Mouse (Mus musculus): ENCODE data around the gene Ncapd3. TPM values are rescaled to one million over a fixed set of nuclear protein-coding genes. Genes with fewer than 3 reads are reported as not detected.

Gene Ncapd3
- polyA plus RNA-seq, 1 experiment = 28.9 TPM

- DNase-seq (ENCODE audit: low read depth) = no peak
- TF ChIP-seq POLR2A (IDR thresholded peaks at IDR 0.05; ENCODE audit: borderline replicate concordance, extremely low read depth, insufficient read depth, insufficient read length, poor library complexity, severe bottlenecking) (no peak), CTCF (IDR thresholded peaks at IDR 0.05; ENCODE audit: borderline replicate concordance, extremely low read depth, insufficient read depth, insufficient read length) (no peak)
Measured at GRCm38 (mm10) chr9:27128629-27129028, 98.7 kb downstream of the Ncapd3 start.

- peak; percentile 40; the same call in 1 of the 2 replicates for TF ChIP-seq CTCF (IDR thresholded peaks at IDR 0.05; ENCODE audit: borderline replicate concordance, extremely low read depth, insufficient read depth, insufficient read length)
- TF ChIP-seq POLR2A (IDR thresholded peaks at IDR 0.05; ENCODE audit: borderline replicate concordance, extremely low read depth, insufficient read depth, insufficient read length, poor library complexity, severe bottlenecking) = no peak
- peak; percentile 73 for DNase-seq (ENCODE audit: low read depth)
Measured at GRCm38 (mm10) chr9:27134410-27134809, 104.4 kb downstream of the Ncapd3 start.

GRCm38 (mm10) chr9:27135372-27135771 lies 105.4 kb downstream of the Ncapd3 start:
- TF ChIP-seq CTCF (IDR thresholded peaks at IDR 0.05; ENCODE audit: borderline replicate concordance, extremely low read depth, insufficient read depth, insufficient read length) = no peak
- TF ChIP-seq POLR2A (IDR thresholded peaks at IDR 0.05; ENCODE audit: borderline replicate concordance, extremely low read depth, insufficient read depth, insufficient read length, poor library complexity, severe bottlenecking) = no peak
- no peak for DNase-seq (ENCODE audit: low read depth)

- DNase-seq (ENCODE audit: low read depth) = no peak
Measured at GRCm38 (mm10) chr9:27136651-27137050, 106.7 kb downstream of the Ncapd3 start.

GRCm38 (mm10) chr9:27140432-27141065 lies 110.6 kb downstream of the Ncapd3 start:
- DNase-seq (ENCODE audit: low read depth) = no peak
- TF ChIP-seq CTCF (IDR thresholded peaks at IDR 0.05; ENCODE audit: borderline replicate concordance, extremely low read depth, insufficient read depth, insufficient read length) = no peak
- no peak for TF ChIP-seq POLR2A (IDR thresholded peaks at IDR 0.05; ENCODE audit: borderline replicate concordance, extremely low read depth, insufficient read depth, insufficient read length, poor library complexity, severe bottlenecking)

More at GRCm38 (mm10) chr9:27136651-27137050, 106.7 kb downstream of the Ncapd3 start:
- no peak for TF ChIP-seq CTCF (IDR thresholded peaks at IDR 0.05; ENCODE audit: borderline replicate concordance, extremely low read depth, insufficient read depth, insufficient read length)
- no peak for TF ChIP-seq POLR2A (IDR thresholded peaks at IDR 0.05; ENCODE audit: borderline replicate concordance, extremely low read depth, insufficient read depth, insufficient read length, poor library complexity, severe bottlenecking)

- no peak for TF ChIP-seq POLR2A (IDR thresholded peaks at IDR 0.05; ENCODE audit: borderline replicate concordance, extremely low read depth, insufficient read depth, insufficient read length, poor library complexity, severe bottlenecking)
- TF ChIP-seq CTCF (IDR thresholded peaks at IDR 0.05; ENCODE audit: borderline replicate concordance, extremely low read depth, insufficient read depth, insufficient read length) = no peak
- no peak for DNase-seq (ENCODE audit: low read depth)
Measured at GRCm38 (mm10) chr9:27144271-27144840, 114.4 kb downstream of the Ncapd3 start.

Other genes with a start within 250 kb of the Ncapd3 start
- gene Glb1l2, start 223.7 kb upstream of the Ncapd3 start, polyA plus RNA-seq (2012; rRNA removed) = 3.3 and 3.5 TPM in 2 replicates
- 0.03 and 0.11 TPM in 2 replicates for gene Glb1l3, start 169.3 kb upstream of the Ncapd3 start, polyA plus RNA-seq (2012; rRNA removed)
- gene Gm1110, start 107.1 kb upstream of the Ncapd3 start, polyA plus RNA-seq (2012; rRNA removed) = 0.38 and 0.55 TPM in 2 replicates
- gene Acad8, start 30.6 kb upstream of the Ncapd3 start, polyA plus RNA-seq (2012; rRNA removed) = 32.1 and 36.9 TPM in 2 replicates
- 59.2 and 67.0 TPM in 2 replicates for gene Thyn1, start 30.5 kb upstream of the Ncapd3 start, polyA plus RNA-seq (2012; rRNA removed)
- 82.6 and 92.3 TPM in 2 replicates for gene Vps26b, start 110 bp upstream of the Ncapd3 start, polyA plus RNA-seq (2012; rRNA removed)
- gene Jam3, start 125.2 kb downstream of the Ncapd3 start, polyA plus RNA-seq (2012; rRNA removed) = 53.5 and 63.4 TPM in 2 replicates

All from brain, embryonic 14.5 days (tissue).